Mouse (Mus musculus): ENCODE results near the gene A630001G21Rik. TPM values are rescaled to one million over a fixed set of nuclear protein-coding genes. Genes with fewer than 3 reads are reported as not detected.
"Not testable (repeated sequence)": the region's sequence is repeated elsewhere in the genome, so short reads cannot be mapped to it uniquely, and the experiment has no call there.

Gene A630001G21Rik
- 0.35 TPM in 1 of 2 replicates, not detected in the other for polyA plus RNA-seq (2012; rRNA removed)

- no peaks in the 10 kb centered on the region for H3K36me3 ChIP-seq (ENCODE audit: control insufficient read depth, insufficient read depth, low read length)
- H3K4me1 ChIP-seq (ENCODE audit: control insufficient read depth, insufficient read depth, low read length): no peaks in the 10 kb centered on the region
- TF ChIP-seq CTCF (IDR thresholded peaks at IDR 0.05; ENCODE audit: control insufficient read depth, insufficient read depth, insufficient replicate concordance, low read depth, low read length) (no peak), POLR2A (IDR thresholded peaks at IDR 0.05; ENCODE audit: control insufficient read depth, low read depth, low read length) (no peak)
- H3K4me3 ChIP-seq (ENCODE audit: control insufficient read depth, low read depth, low read length): no peak within 1 kb of the TSS
- no peak within 1 kb of the TSS for H3K27ac ChIP-seq (ENCODE audit: control insufficient read depth, insufficient read depth, low read depth, low read length)
- H3K27me3 ChIP-seq (ENCODE audit: control insufficient read depth, insufficient read depth, low read length): no peaks in the 10 kb centered on the region
Measured at GRCm38 (mm10) chr1:85778436-85778835, at the start of gene A630001G21Rik. A630001G21Rik (minus strand) TSS chr1:85778643.

- no peak for TF ChIP-seq POLR2A (IDR thresholded peaks at IDR 0.05; ENCODE audit: control insufficient read depth, low read depth, low read length)
- no peak for TF ChIP-seq CTCF (IDR thresholded peaks at IDR 0.05; ENCODE audit: control insufficient read depth, insufficient read depth, insufficient replicate concordance, low read depth, low read length)
Measured at GRCm38 (mm10) chr1:85827166-85827565, 48.7 kb upstream of the A630001G21Rik start.

GRCm38 (mm10) chr1:85824905-85825304 is 46.5 kb upstream of the A630001G21Rik start:
- Histone ChIP-seq H3K4me3 (ENCODE audit: control insufficient read depth, low read depth, low read length) (no peak overlapping the region), H3K27ac (ENCODE audit: control insufficient read depth, insufficient read depth, low read depth, low read length) (no peak overlapping the region), H3K4me1 (ENCODE audit: control insufficient read depth, insufficient read depth, low read length) (no peaks in the 10 kb centered on the region), H3K36me3 (ENCODE audit: control insufficient read depth, insufficient read depth, low read length) (no peaks in the 10 kb centered on the region; the same call in none of the 2 replicates), H3K27me3 (ENCODE audit: control insufficient read depth, insufficient read depth, low read length) (no peaks in the 10 kb centered on the region)
- TF ChIP-seq POLR2A (IDR thresholded peaks at IDR 0.05; ENCODE audit: control insufficient read depth, low read depth, low read length) (no peak), CTCF (IDR thresholded peaks at IDR 0.05; ENCODE audit: control insufficient read depth, insufficient read depth, insufficient replicate concordance, low read depth, low read length) (no peak)

More at GRCm38 (mm10) chr1:85827166-85827565, 48.7 kb upstream of the A630001G21Rik start:
- H3K4me1 ChIP-seq (ENCODE audit: control insufficient read depth, insufficient read depth, low read length): no peaks in the 10 kb centered on the region
- H3K27me3 ChIP-seq (ENCODE audit: control insufficient read depth, insufficient read depth, low read length): no peaks in the 10 kb centered on the region
- H3K4me3 ChIP-seq (ENCODE audit: control insufficient read depth, low read depth, low read length): no peak overlapping the region
- H3K36me3 ChIP-seq (ENCODE audit: control insufficient read depth, insufficient read depth, low read length): no peaks in the 10 kb centered on the region; the same call in 1 of the 2 replicates
- H3K27ac ChIP-seq (ENCODE audit: control insufficient read depth, insufficient read depth, low read depth, low read length): no peak overlapping the region

GRCm38 (mm10) chr1:85822239-85822638 is 43.8 kb upstream of the A630001G21Rik start:
- no peaks in the 10 kb centered on the region for H3K27me3 ChIP-seq (ENCODE audit: control insufficient read depth, insufficient read depth, low read length)
- no peak for TF ChIP-seq CTCF (IDR thresholded peaks at IDR 0.05; ENCODE audit: control insufficient read depth, insufficient read depth, insufficient replicate concordance, low read depth, low read length)
- TF ChIP-seq POLR2A (IDR thresholded peaks at IDR 0.05; ENCODE audit: control insufficient read depth, low read depth, low read length): no peak
- H3K27ac ChIP-seq (ENCODE audit: control insufficient read depth, insufficient read depth, low read depth, low read length): peak overlapping the region; percentile 70
- no peaks in the 10 kb centered on the region for H3K4me1 ChIP-seq (ENCODE audit: control insufficient read depth, insufficient read depth, low read length)
- H3K36me3 ChIP-seq (ENCODE audit: control insufficient read depth, insufficient read depth, low read length): no peaks in the 10 kb centered on the region; the same call in none of the 2 replicates
- no peak overlapping the region for H3K4me3 ChIP-seq (ENCODE audit: control insufficient read depth, low read depth, low read length)

GRCm38 (mm10) chr1:85819695-85820094 is 41.3 kb upstream of the A630001G21Rik start:
- TF ChIP-seq CTCF (IDR thresholded peaks at IDR 0.05; ENCODE audit: control insufficient read depth, insufficient read depth, insufficient replicate concordance, low read depth, low read length) (no peak), POLR2A (IDR thresholded peaks at IDR 0.05; ENCODE audit: control insufficient read depth, low read depth, low read length) (no peak)
- no peaks in the 10 kb centered on the region; the same call in none of the 2 replicates for H3K36me3 ChIP-seq (ENCODE audit: control insufficient read depth, insufficient read depth, low read length)
- no peak overlapping the region for H3K27ac ChIP-seq (ENCODE audit: control insufficient read depth, insufficient read depth, low read depth, low read length)
- H3K27me3 ChIP-seq (ENCODE audit: control insufficient read depth, insufficient read depth, low read length): no peaks in the 10 kb centered on the region
- H3K4me3 ChIP-seq (ENCODE audit: control insufficient read depth, low read depth, low read length): no peak overlapping the region
- H3K4me1 ChIP-seq (ENCODE audit: control insufficient read depth, insufficient read depth, low read length): no peaks in the 10 kb centered on the region

GRCm38 (mm10) chr1:85818121-85818520 is 39.7 kb upstream of the A630001G21Rik start:
- Histone ChIP-seq H3K4me3 (ENCODE audit: control insufficient read depth, low read depth, low read length) (no peak overlapping the region), H3K4me1 (ENCODE audit: control insufficient read depth, insufficient read depth, low read length) (no peaks in the 10 kb centered on the region), H3K36me3 (ENCODE audit: control insufficient read depth, insufficient read depth, low read length) (no peaks in the 10 kb centered on the region; the same call in none of the 2 replicates), H3K27ac (ENCODE audit: control insufficient read depth, insufficient read depth, low read depth, low read length) (no peak overlapping the region), H3K27me3 (ENCODE audit: control insufficient read depth, insufficient read depth, low read length) (no peaks in the 10 kb centered on the region)
- no peak for TF ChIP-seq POLR2A (IDR thresholded peaks at IDR 0.05; ENCODE audit: control insufficient read depth, low read depth, low read length)
- no peak for TF ChIP-seq CTCF (IDR thresholded peaks at IDR 0.05; ENCODE audit: control insufficient read depth, insufficient read depth, insufficient replicate concordance, low read depth, low read length)

GRCm38 (mm10) chr1:85814213-85814612 is 35.8 kb upstream of the A630001G21Rik start:
- H3K4me1 ChIP-seq (ENCODE audit: control insufficient read depth, insufficient read depth, low read length); H3K4me3 ChIP-seq (ENCODE audit: control insufficient read depth, low read depth, low read length); H3K27me3 ChIP-seq (ENCODE audit: control insufficient read depth, insufficient read depth, low read length); H3K36me3 ChIP-seq (ENCODE audit: control insufficient read depth, insufficient read depth, low read length); H3K27ac ChIP-seq (ENCODE audit: control insufficient read depth, insufficient read depth, low read depth, low read length): not testable (repeated sequence)

GRCm38 (mm10) chr1:85810787-85811186 is 32.3 kb upstream of the A630001G21Rik start:
- Histone ChIP-seq H3K4me1 (ENCODE audit: control insufficient read depth, insufficient read depth, low read length) (no peaks in the 10 kb centered on the region), H3K27ac (ENCODE audit: control insufficient read depth, insufficient read depth, low read depth, low read length) (no peak overlapping the region), H3K27me3 (ENCODE audit: control insufficient read depth, insufficient read depth, low read length) (no peaks in the 10 kb centered on the region), H3K36me3 (ENCODE audit: control insufficient read depth, insufficient read depth, low read length) (no peaks in the 10 kb centered on the region), H3K4me3 (ENCODE audit: control insufficient read depth, low read depth, low read length) (no peak overlapping the region)
- TF ChIP-seq POLR2A (IDR thresholded peaks at IDR 0.05; ENCODE audit: control insufficient read depth, low read depth, low read length) (no peak), CTCF (IDR thresholded peaks at IDR 0.05; ENCODE audit: control insufficient read depth, insufficient read depth, insufficient replicate concordance, low read depth, low read length) (no peak)
